10 mouse cellular contexts compared by ENCODE assay signal in the genomic region with DNA sequence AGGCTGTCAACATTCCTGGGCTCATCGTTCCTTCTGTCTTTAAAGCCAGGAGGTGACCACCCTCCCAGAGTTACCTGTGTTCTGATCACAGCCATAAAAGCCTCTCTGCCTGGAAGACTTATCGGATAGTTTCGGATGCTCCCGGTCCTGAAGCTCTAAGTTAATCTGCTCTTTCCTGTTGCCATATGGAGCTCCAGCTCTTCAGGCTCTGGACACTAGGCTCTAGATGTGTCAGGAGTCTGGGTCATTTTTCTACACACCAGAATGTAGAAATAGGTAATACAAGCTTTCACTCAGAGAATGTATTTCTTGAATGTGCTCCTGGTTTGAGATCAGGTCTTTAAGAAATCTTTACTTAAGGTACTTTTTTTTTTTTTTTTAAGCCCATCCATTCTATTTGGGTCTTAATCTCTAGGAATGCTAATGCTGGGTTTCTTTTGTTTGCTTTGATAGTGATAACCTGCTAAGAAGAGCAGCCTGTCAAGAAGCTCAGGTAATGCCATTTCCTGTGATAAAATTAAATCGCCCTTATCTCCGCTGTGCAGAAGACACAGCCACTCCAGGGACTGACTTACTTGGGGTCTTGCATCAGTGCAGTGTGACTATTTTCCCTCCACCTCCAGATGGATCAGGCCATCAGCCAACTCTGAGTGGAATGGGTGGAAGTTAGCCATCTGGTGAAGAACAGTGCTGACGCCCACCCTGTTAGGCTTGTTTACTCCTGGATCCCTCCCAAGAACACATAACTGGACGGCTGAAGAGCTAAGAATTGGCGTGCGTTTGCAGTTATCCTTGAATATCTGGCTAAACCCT. TPM values are rescaled to one million over a fixed set of nuclear protein-coding genes. Genes with fewer than 3 reads are reported as not detected.
DNase-seq lines count a peak whose midpoint lies in the region; ATAC-seq and TF ChIP-seq lines count a peak whose summit lies in the region.
"Had no signal": no experiment of that assay in that cellular context is flagged by ENCODE, and none has a peak within 500 bp of the region (broad histone marks: within the 10 kb centered on the region; RNA-seq: fewer than 3 reads in every experiment).

No protein-coding gene starts in this region.

- H3K27me3 ChIP-seq in intestine, embryonic 14.5 days (replicated peaks; ENCODE audit: control insufficient read depth, insufficient read depth, low read length) = no peaks in the 10 kb centered on the region
- H3K27me3 ChIP-seq in intestine, postnatal 0 days (replicated peaks; ENCODE audit: control insufficient read depth, insufficient read depth, low read length) = no peaks in the 10 kb centered on the region
- H3K27me3 ChIP-seq: midbrain, embryonic 12.5 days; Patski had no signal

- H3K9ac ChIP-seq in intestine, embryonic 14.5 days (ENCODE audit: low read length) = no peak overlapping the region
- no peak overlapping the region for H3K9ac ChIP-seq in intestine, postnatal 0 days (ENCODE audit: low read depth, low read length)
- H3K9ac ChIP-seq: midbrain, embryonic 12.5 days had no signal

- H3K4me1 ChIP-seq in intestine, embryonic 14.5 days (replicated peaks; ENCODE audit: control insufficient read depth, insufficient read depth, low read length) = no peaks in the 10 kb centered on the region
- no peaks in the 10 kb centered on the region for H3K4me1 ChIP-seq in intestine, postnatal 0 days (replicated peaks; ENCODE audit: control insufficient read depth, insufficient read depth, low read length)
- H3K4me1 ChIP-seq: midbrain, embryonic 12.5 days had no signal

- TF ChIP-seq CTCF in intestine, postnatal 0 days (IDR thresholded peaks at IDR 0.05; ENCODE audit: low read depth) = no peak

- no peak overlapping the region for H3K27ac ChIP-seq in intestine, embryonic 14.5 days (ENCODE audit: low read depth)
- no peak overlapping the region for H3K27ac ChIP-seq in intestine, postnatal 0 days (ENCODE audit: low read depth, low read length)
- H3K27ac ChIP-seq: midbrain, embryonic 12.5 days had no signal

- no peaks in the 10 kb centered on the region for H3K36me3 ChIP-seq in intestine, embryonic 14.5 days (ENCODE audit: control insufficient read depth, insufficient read depth, low read length)
- peaks cover 3% of the 10 kb centered on the region for H3K36me3 ChIP-seq in intestine, postnatal 0 days (ENCODE audit: control insufficient read depth, insufficient read depth)

- no peak overlapping the region for H3K4me2 ChIP-seq in intestine, embryonic 14.5 days (ENCODE audit: low read length)
- H3K4me2 ChIP-seq in intestine, postnatal 0 days (replicated peaks; ENCODE audit: low read depth) = no peak overlapping the region
- H3K4me2 ChIP-seq: midbrain, embryonic 12.5 days had no signal

- 57% methylated on average over 10 of the region's 10 CpGs for WGBS in intestine, embryonic 14.5 days
- 50% methylated on average over 10 of the region's 10 CpGs for WGBS in intestine, postnatal 0 days

- no peak overlapping the region for H3K4me3 ChIP-seq in intestine, embryonic 14.5 days (ENCODE audit: low read depth, low read length)
- no peak overlapping the region for H3K4me3 ChIP-seq in intestine, postnatal 0 days (ENCODE audit: low read depth, low read length)
- H3K4me3 ChIP-seq: midbrain, embryonic 12.5 days had no signal

- DNase-seq in intestine, embryonic 14.5 days (ENCODE audit: low spot score) = peak; percentile 52
- DNase-seq in NIH3T3 (ENCODE audit: low read depth) = peak; percentile 90
- peak; percentile 28 to 33 for DNase-seq in frontal cortex, postnatal 14 days (ENCODE audit: low spot score in 2 of 2)
- DNase-seq in layer of hippocampus, adult 18-20 months (ENCODE audit: low spot score in 2 of 2) = peak; percentile 80 to 88
- peak; percentile 40 to 64 for DNase-seq in lung, postnatal 4 days

- H3K9me3 ChIP-seq in intestine, embryonic 14.5 days (ENCODE audit: control insufficient read depth, low read length) = no peaks in the 10 kb centered on the region
- no peaks in the 10 kb centered on the region for H3K9me3 ChIP-seq in intestine, postnatal 0 days (ENCODE audit: control insufficient read depth)
- H3K9me3 ChIP-seq: midbrain, embryonic 12.5 days had no signal

- no peak for ATAC-seq in intestine, embryonic 14.5 days (replicated peaks; ENCODE audit: low FRiP score, low TSS enrichment, low read depth)
- no peak for ATAC-seq in intestine, postnatal 0 days
- no peak for ATAC-seq in inflammation-experienced regulatory T-cells, adult 6 months
- no peak for ATAC-seq in activated CD4-positive, CD25-positive, alpha-beta regulatory T cell, adult 4 months
- ATAC-seq: Patski had no signal

RNA-seq across cellular contexts. Expression of gene Agk, which starts 22.2 kb away (rescaled TPM):
- 41.4 and 46.7 TPM in 2 replicates for polyA plus RNA-seq in intestine, embryonic 14.5 days (2014; fragmentation: Nextera tagmentation; extraction: Ambion mirVana)
- polyA plus RNA-seq in intestine, postnatal 0 days (2015; fragmentation: Nextera tagmentation; extraction: Ambion mirVana) = 10.0 and 10.9 TPM in 2 replicates
- 10 to 100 TPM; 41.1 to 43.6 TPM for total RNA-seq in layer of hippocampus, adult 18-20 months (2021)
- 10 to 100 TPM; 42.6 to 70.6 (median 59.1) TPM for polyA plus RNA-seq in inflammation-experienced regulatory T-cells, adult 6 months (2017; shearing (Covaris generic))
- polyA plus RNA-seq in activated CD4-positive, CD25-positive, alpha-beta regulatory T cell, adult 4 months (2017; shearing (Covaris generic)) = 10 to 100 TPM; 46.2 to 49.9 TPM

Comparison
In these comparisons a context has a peak if more than half of its experiments do, and no peak if none do; other contexts are left out.
1. DNase-seq: peak in every context shown above with its lines; median percentile 90 in NIH3T3; 84 in layer of hippocampus, adult 18-20 months; 52 in intestine, embryonic 14.5 days; 52 in lung, postnatal 4 days; 30 in frontal cortex, postnatal 14 days.